Mouse (Mus musculus) embryo, embryonic 9.5 days (tissue): ENCODE results near the gene Blmh.
"Not testable (repeated sequence)": the region's sequence is repeated elsewhere in the genome, so short reads cannot be mapped to it uniquely, and the experiment has no call there.

Experiments
- DNase-seq: peaks from one replicate; pipeline ENCODE4 v3.0.0-alpha.2; 2017; ENCODE audit errors: extremely low spot score

Blmh gene

GRCm38 (mm10) chr11:76916539-76917229 lies 7.9 kb upstream of the Blmh start:
- DNase-seq, result peak; percentile 30

GRCm38 (mm10) chr11:76917230-76917548 lies 7.4 kb upstream of the Blmh start:
- peak; percentile 28 for DNase-seq

- DNase-seq, result no peak
Measured at GRCm38 (mm10) chr11:76920607-76921006, 4.0 kb upstream of the Blmh start.

- not testable (repeated sequence) for DNase-seq
Measured at GRCm38 (mm10) chr11:76928586-76928985, 4.0 kb downstream of the Blmh start.

- DNase-seq, result no peak
Measured at GRCm38 (mm10) chr11:76933209-76933608, 8.6 kb downstream of the Blmh start.

GRCm38 (mm10) chr11:76936578-76936977 lies 12.0 kb downstream of the Blmh start:
- DNase-seq, result no peak

- no peak for DNase-seq
Measured at GRCm38 (mm10) chr11:76944839-76945238, 20.2 kb downstream of the Blmh start.

- peak; percentile 96 for DNase-seq
Measured at GRCm38 (mm10) chr11:76945386-76946202, 21.0 kb downstream of the Blmh start.

GRCm38 (mm10) chr11:76946203-76946585 lies 21.6 kb downstream of the Blmh start:
- no peak for DNase-seq

- DNase-seq, result no peak
Measured at GRCm38 (mm10) chr11:76953536-76953935, 28.9 kb downstream of the Blmh start.

- no peak for DNase-seq
Measured at GRCm38 (mm10) chr11:76965703-76966102, 41.1 kb downstream of the Blmh start.

- DNase-seq, result no peak
Measured at GRCm38 (mm10) chr11:76970328-76970727, 45.7 kb downstream of the Blmh start.

GRCm38 (mm10) chr11:76974680-76975319 lies 50.2 kb downstream of the Blmh start:
- no peak for DNase-seq

GRCm38 (mm10) chr11:76981570-76982141 lies 57.0 kb downstream of the Blmh start:
- DNase-seq, result no peak

GRCm38 (mm10) chr11:76982415-76982814 lies 57.8 kb downstream of the Blmh start:
- DNase-seq, result no peak

GRCm38 (mm10) chr11:76983641-76984040 lies 59.0 kb downstream of the Blmh start:
- no peak for DNase-seq

GRCm38 (mm10) chr11:76984173-76984572 lies 59.6 kb downstream of the Blmh start:
- DNase-seq, result no peak

- no peak for DNase-seq
Measured at GRCm38 (mm10) chr11:76990839-76991238, 66.2 kb downstream of the Blmh start.

GRCm38 (mm10) chr11:76992886-76993285 lies 68.3 kb downstream of the Blmh start:
- DNase-seq, result no peak

- DNase-seq, result no peak
Measured at GRCm38 (mm10) chr11:76995966-76996672, 71.5 kb downstream of the Blmh start.

- peak; percentile 91 for DNase-seq
Measured at GRCm38 (mm10) chr11:76997305-76997704, 72.7 kb downstream of the Blmh start.
